Mouse (Mus musculus) stomach, embryonic 16.5 days (tissue): ENCODE data around the gene Lmx1b. TPM values are rescaled to one million over a fixed set of nuclear protein-coding genes. Genes with fewer than 3 reads are reported as not detected.

Experiments
- ATAC-seq: fragments of 200-750 bp; cut with Nextera tagmentation; 2 replicates; pipeline ENCODE4 v1.8.0; 2017; ENCODE audit warnings: moderate number of reproducible peaks, moderate TSS enrichment; ENCODE audit not compliant: insufficient read depth, low FRiP score
- H3K27ac ChIP-seq: fragments of 300-500 bp; sonication (generic); 2 replicates; pipeline ENCODE4 v1.5.1; 2014; ENCODE audit warnings: low read length
- H3K27me3 ChIP-seq: fragments of 300-500 bp; sonication (generic); 2 replicates; pipeline ENCODE4 v1.6.1; 2014; ENCODE audit warnings: low read length, control low read depth, mixed read lengths; ENCODE audit not compliant: control insufficient read depth, insufficient read depth
- H3K36me3 ChIP-seq: fragments of 300-500 bp; sonication (generic); 2 replicates; pipeline ENCODE4 v1.6.1; 2014; ENCODE audit warnings: low read length; ENCODE audit not compliant: control insufficient read depth, insufficient read depth
- H3K4me1 ChIP-seq: fragments of 300-500 bp; sonication (generic); 2 replicates; pipeline ENCODE4 v1.6.1; 2014; ENCODE audit warnings: low read length, control low read depth, mixed read lengths; ENCODE audit not compliant: control insufficient read depth, insufficient read depth
- H3K4me2 ChIP-seq: fragments of 300-500 bp; sonication (generic); 2 replicates; pipeline ENCODE4 v1.6.1; 2014; ENCODE audit warnings: low read depth, low read length, mixed read lengths
- H3K4me3 ChIP-seq: fragments of 300-500 bp; sonication (generic); replicated peaks from 2 replicates; pipeline ENCODE4 v1.5.1; 2014; ENCODE audit warnings: mild to moderate bottlenecking, low read length
- H3K9ac ChIP-seq: fragments of 300-500 bp; sonication (generic); 2 replicates; pipeline ENCODE4 v1.6.1; 2014; ENCODE audit warnings: low read length
- H3K9me3 ChIP-seq: fragments of 300-500 bp; sonication (generic); replicated peaks from 2 replicates; pipeline ENCODE4 v1.6.1; 2016; ENCODE audit warnings: low read length, control low read depth; ENCODE audit not compliant: control insufficient read depth
- WGBS: fragments of 180-500 bp; shearing (Covaris S2); extraction: QIAGEN DNeasy Blood & Tissue Kit; methylation state at CpG from one replicate; pipeline ENCODE4 v1.1.7; 2014; 5-methylcytosine and 5-hydroxymethylcytosine counted together
- polyA plus RNA-seq: library from polyadenylated mRNA; unstranded; fragments of >200 nt; fragmentation: Nextera tagmentation; extraction: Ambion mirVana; gene quantifications from 2 replicates; pipeline ENCODE4 v1.2.1, GENCODE M21; 2015

Lmx1b gene
- polyA plus RNA-seq, 1 experiment from 2014 or later, result not detected

GRCm38 (mm10) chr2:33626262-33627057 is 13.9 kb downstream of the Lmx1b start:
- Histone ChIP-seq H3K4me3 (no peak overlapping the region), H3K4me2 (no peak overlapping the region), H3K9ac (no peak overlapping the region), H3K9me3 (no peaks in the 10 kb centered on the region), H3K27me3 (peaks cover 76% of the 10 kb centered on the region), H3K4me1 (no peaks in the 10 kb centered on the region), H3K27ac (no peak overlapping the region), H3K36me3 (no peaks in the 10 kb centered on the region)
- ATAC-seq, result no peak
- WGBS, result 27% methylated on average over 16 of the region's 16 CpGs

GRCm38 (mm10) chr2:33617670-33618069 is 22.6 kb downstream of the Lmx1b start:
- Histone ChIP-seq H3K27ac (no peak overlapping the region), H3K9ac (no peak overlapping the region), H3K4me1 (peaks cover 5% of the 10 kb centered on the region; the same call in 1 of the 2 replicates), H3K4me2 (no peak overlapping the region), H3K4me3 (no peak overlapping the region), H3K36me3 (no peaks in the 10 kb centered on the region), H3K9me3 (no peaks in the 10 kb centered on the region), H3K27me3 (peaks cover 33% of the 10 kb centered on the region)
- 71% methylated on average over 9 of the region's 9 CpGs for WGBS
- ATAC-seq, result no peak

- Histone ChIP-seq H3K36me3 (no peaks in the 10 kb centered on the region), H3K4me2 (peak overlapping the region; percentile 57), H3K4me1 (peaks cover 5% of the 10 kb centered on the region; the same call in 1 of the 2 replicates), H3K4me3 (peak overlapping the region; percentile 39), H3K9me3 (no peaks in the 10 kb centered on the region), H3K27me3 (peaks cover 33% of the 10 kb centered on the region), H3K9ac (peak overlapping the region; percentile 2; the same call in 1 of the 2 replicates), H3K27ac (no peak overlapping the region)
- ATAC-seq, result peak; percentile 66; the same call in 1 of the 2 replicates
- under 1% methylated on average over 30 of the region's 30 CpGs for WGBS
Measured at GRCm38 (mm10) chr2:33616411-33616843, 23.9 kb downstream of the Lmx1b start.

- peak; percentile 16; the same call in 1 of the 2 replicates for ATAC-seq
- no peaks in the 10 kb centered on the region for H3K36me3 ChIP-seq
- no peak overlapping the region for H3K9ac ChIP-seq
- peak overlapping the region; percentile 57 for H3K4me2 ChIP-seq
- no peak overlapping the region for H3K27ac ChIP-seq
- peak overlapping the region; percentile 39 for H3K4me3 ChIP-seq
- WGBS, result 12% methylated on average over 17 of the region's 17 CpGs
- H3K9me3 ChIP-seq, result no peaks in the 10 kb centered on the region
- peaks cover 33% of the 10 kb centered on the region for H3K27me3 ChIP-seq
- peaks cover 5% of the 10 kb centered on the region; the same call in 1 of the 2 replicates for H3K4me1 ChIP-seq
Measured at GRCm38 (mm10) chr2:33615843-33616344, 24.4 kb downstream of the Lmx1b start.

GRCm38 (mm10) chr2:33605487-33606256 is 34.6 kb downstream of the Lmx1b start:
- Histone ChIP-seq H3K4me3 (no peak overlapping the region), H3K4me2 (no peak overlapping the region), H3K27me3 (peaks cover 10% of the 10 kb centered on the region), H3K9ac (no peak overlapping the region), H3K9me3 (no peaks in the 10 kb centered on the region), H3K4me1 (no peaks in the 10 kb centered on the region), H3K36me3 (no peaks in the 10 kb centered on the region), H3K27ac (no peak overlapping the region)
- 15% methylated on average over 18 of the region's 18 CpGs for WGBS
- no peak for ATAC-seq

- Histone ChIP-seq H3K4me2 (no peak overlapping the region), H3K9me3 (no peaks in the 10 kb centered on the region), H3K27me3 (peaks cover 10% of the 10 kb centered on the region), H3K9ac (no peak overlapping the region), H3K4me1 (no peaks in the 10 kb centered on the region), H3K4me3 (no peak overlapping the region), H3K36me3 (no peaks in the 10 kb centered on the region), H3K27ac (no peak overlapping the region)
- peak; percentile 29; the same call in 1 of the 2 replicates for ATAC-seq
- 20% methylated on average over 7 of the region's 7 CpGs for WGBS
Measured at GRCm38 (mm10) chr2:33604846-33605486, 35.3 kb downstream of the Lmx1b start.

GRCm38 (mm10) chr2:33600520-33600919 is 39.8 kb downstream of the Lmx1b start:
- no peak overlapping the region for H3K9ac ChIP-seq
- no peaks in the 10 kb centered on the region; the same call in 1 of the 2 replicates for H3K27me3 ChIP-seq
- H3K9me3 ChIP-seq, result no peaks in the 10 kb centered on the region
- no peaks in the 10 kb centered on the region for H3K36me3 ChIP-seq
- no peak overlapping the region for H3K27ac ChIP-seq
- no peak overlapping the region for H3K4me3 ChIP-seq
- 51% methylated on average over 6 of the region's 6 CpGs for WGBS
- peaks cover 5% of the 10 kb centered on the region; the same call in 1 of the 2 replicates for H3K4me1 ChIP-seq
- no peak for ATAC-seq
- H3K4me2 ChIP-seq, result no peak overlapping the region

- Histone ChIP-seq H3K27me3 (no peaks in the 10 kb centered on the region), H3K4me3 (no peak overlapping the region), H3K36me3 (no peaks in the 10 kb centered on the region), H3K9ac (no peak overlapping the region), H3K4me1 (peaks cover 18% of the 10 kb centered on the region), H3K9me3 (no peaks in the 10 kb centered on the region), H3K4me2 (no peak overlapping the region), H3K27ac (no peak overlapping the region)
- no peak for ATAC-seq
- 51% methylated on average over 4 of the region's 4 CpGs for WGBS
Measured at GRCm38 (mm10) chr2:33597384-33597783, 42.9 kb downstream of the Lmx1b start.
